Mouse (Mus musculus): ENCODE data around the gene Gsdme. TPM values are rescaled to one million over a fixed set of nuclear protein-coding genes. Genes with fewer than 3 reads are reported as not detected.
A peak's percentile ranks its signal among the peaks of the same experiment; 100 is the strongest.

Gene Gsdme
- polyA plus RNA-seq (2015; fragmentation: Nextera tagmentation; extraction: Ambion mirVana) = 27.6 and 32.2 TPM in 2 replicates

- no peaks in the 10 kb centered on the region for H3K36me3 ChIP-seq (ENCODE audit: control insufficient read depth, insufficient read depth, low read length)
- H3K9ac ChIP-seq (ENCODE audit: low read length) = no peak within 1 kb of the TSS
- no peaks in the 10 kb centered on the region for H3K27me3 ChIP-seq (ENCODE audit: control insufficient read depth, insufficient read depth, low read length)
- H3K4me2 ChIP-seq (ENCODE audit: low read depth, low read length) = no peak within 1 kb of the TSS
- ATAC-seq (ENCODE audit: insufficient read depth, low FRiP score) = no peak
- no peaks in the 10 kb centered on the region for H3K9me3 ChIP-seq (replicated peaks; ENCODE audit: control insufficient read depth, low read length)
- H3K4me3 ChIP-seq (replicated peaks; ENCODE audit: low read length) = no peak within 1 kb of the TSS
- H3K27ac ChIP-seq (ENCODE audit: low read length) = no peak within 1 kb of the TSS
- H3K4me1 ChIP-seq (ENCODE audit: control insufficient read depth, insufficient read depth, low read length) = 0 out of 2 replicates have a peak, but pooled peaks cover 3% of the 10 kb centered on the region
- WGBS = 68% methylated on average over 6 of the region's 6 CpGs
Observed at GRCm38 (mm10) chr6:50263670-50264069, at the start of gene Gsdme. Gsdme (minus strand) TSS chr6:50263862.

GRCm38 (mm10) chr6:50312647-50313046 lies 49.0 kb upstream of the Gsdme start:
- Histone ChIP-seq H3K9ac (ENCODE audit: low read length) (no peak overlapping the region), H3K27ac (ENCODE audit: low read length) (no peak overlapping the region), H3K9me3 (replicated peaks; ENCODE audit: control insufficient read depth, low read length) (no peaks in the 10 kb centered on the region), H3K36me3 (ENCODE audit: control insufficient read depth, insufficient read depth, low read length) (no peaks in the 10 kb centered on the region), H3K27me3 (ENCODE audit: control insufficient read depth, insufficient read depth, low read length) (no peaks in the 10 kb centered on the region), H3K4me1 (ENCODE audit: control insufficient read depth, insufficient read depth, low read length) (no peaks in the 10 kb centered on the region), H3K4me2 (ENCODE audit: low read depth, low read length) (no peak overlapping the region), H3K4me3 (replicated peaks; ENCODE audit: low read length) (no peak overlapping the region)
- ATAC-seq (ENCODE audit: insufficient read depth, low FRiP score) = peak; percentile 88
- WGBS = 41% methylated on average over 4 of the region's 4 CpGs

GRCm38 (mm10) chr6:50309019-50309418 lies 45.4 kb upstream of the Gsdme start:
- H3K4me2 ChIP-seq (ENCODE audit: low read depth, low read length) = no peak overlapping the region
- H3K27ac ChIP-seq (ENCODE audit: low read length) = no peak overlapping the region
- peak; percentile 30; the same call in 1 of the 2 replicates for ATAC-seq (ENCODE audit: insufficient read depth, low FRiP score)
- no peak overlapping the region for H3K4me3 ChIP-seq (replicated peaks; ENCODE audit: low read length)
- WGBS = 26% methylated on average over 6 of the region's 6 CpGs
- no peaks in the 10 kb centered on the region for H3K36me3 ChIP-seq (ENCODE audit: control insufficient read depth, insufficient read depth, low read length)
- no peak overlapping the region for H3K9ac ChIP-seq (ENCODE audit: low read length)
- no peaks in the 10 kb centered on the region for H3K27me3 ChIP-seq (ENCODE audit: control insufficient read depth, insufficient read depth, low read length)
- H3K4me1 ChIP-seq (ENCODE audit: control insufficient read depth, insufficient read depth, low read length) = no peaks in the 10 kb centered on the region
- H3K9me3 ChIP-seq (replicated peaks; ENCODE audit: control insufficient read depth, low read length) = no peaks in the 10 kb centered on the region

- H3K4me1 ChIP-seq (ENCODE audit: control insufficient read depth, insufficient read depth, low read length) = no peaks in the 10 kb centered on the region
- ATAC-seq (ENCODE audit: insufficient read depth, low FRiP score) = no peak
- no peak overlapping the region for H3K4me2 ChIP-seq (ENCODE audit: low read depth, low read length)
- no peak overlapping the region for H3K4me3 ChIP-seq (replicated peaks; ENCODE audit: low read length)
- H3K9ac ChIP-seq (ENCODE audit: low read length) = no peak overlapping the region
- no peaks in the 10 kb centered on the region for H3K9me3 ChIP-seq (replicated peaks; ENCODE audit: control insufficient read depth, low read length)
- no peaks in the 10 kb centered on the region for H3K36me3 ChIP-seq (ENCODE audit: control insufficient read depth, insufficient read depth, low read length)
- no peak overlapping the region for H3K27ac ChIP-seq (ENCODE audit: low read length)
- 75% methylated on average over 4 of the region's 4 CpGs for WGBS
- no peaks in the 10 kb centered on the region for H3K27me3 ChIP-seq (ENCODE audit: control insufficient read depth, insufficient read depth, low read length)
Observed at GRCm38 (mm10) chr6:50306625-50307024, 43.0 kb upstream of the Gsdme start.

- no peaks in the 10 kb centered on the region for H3K4me1 ChIP-seq (ENCODE audit: control insufficient read depth, insufficient read depth, low read length)
- no peak overlapping the region for H3K27ac ChIP-seq (ENCODE audit: low read length)
- ATAC-seq (ENCODE audit: insufficient read depth, low FRiP score) = no peak; the same call in 1 of the 2 replicates
- H3K9ac ChIP-seq (ENCODE audit: low read length) = no peak overlapping the region
- no peak overlapping the region for H3K4me3 ChIP-seq (replicated peaks; ENCODE audit: low read length)
- no peak overlapping the region for H3K4me2 ChIP-seq (ENCODE audit: low read depth, low read length)
- no peaks in the 10 kb centered on the region for H3K9me3 ChIP-seq (replicated peaks; ENCODE audit: control insufficient read depth, low read length)
- no peaks in the 10 kb centered on the region for H3K27me3 ChIP-seq (ENCODE audit: control insufficient read depth, insufficient read depth, low read length)
- 60% methylated on average over 4 of the region's 4 CpGs for WGBS
- no peaks in the 10 kb centered on the region for H3K36me3 ChIP-seq (ENCODE audit: control insufficient read depth, insufficient read depth, low read length)
Observed at GRCm38 (mm10) chr6:50304949-50305491, 41.4 kb upstream of the Gsdme start.

GRCm38 (mm10) chr6:50301121-50301520 lies 37.5 kb upstream of the Gsdme start:
- whole genome bisulfite sequencing = 85% methylated on average over 7 of the region's 7 CpGs
- H3K4me2 ChIP-seq (ENCODE audit: low read depth, low read length) = no peak overlapping the region
- H3K9me3 ChIP-seq (replicated peaks; ENCODE audit: control insufficient read depth, low read length) = no peaks in the 10 kb centered on the region
- no peak overlapping the region for H3K4me3 ChIP-seq (replicated peaks; ENCODE audit: low read length)
- H3K9ac ChIP-seq (ENCODE audit: low read length) = no peak overlapping the region
- no peaks in the 10 kb centered on the region for H3K36me3 ChIP-seq (ENCODE audit: control insufficient read depth, insufficient read depth, low read length)
- H3K27ac ChIP-seq (ENCODE audit: low read length) = no peak overlapping the region
- no peak for ATAC-seq (ENCODE audit: insufficient read depth, low FRiP score)
- H3K27me3 ChIP-seq (ENCODE audit: control insufficient read depth, insufficient read depth, low read length) = no peaks in the 10 kb centered on the region
- no peaks in the 10 kb centered on the region for H3K4me1 ChIP-seq (ENCODE audit: control insufficient read depth, insufficient read depth, low read length)

GRCm38 (mm10) chr6:50300622-50301021 lies 37.0 kb upstream of the Gsdme start:
- Histone ChIP-seq H3K4me1 (ENCODE audit: control insufficient read depth, insufficient read depth, low read length) (no peaks in the 10 kb centered on the region), H3K9me3 (replicated peaks; ENCODE audit: control insufficient read depth, low read length) (no peaks in the 10 kb centered on the region), H3K4me3 (replicated peaks; ENCODE audit: low read length) (no peak overlapping the region), H3K36me3 (ENCODE audit: control insufficient read depth, insufficient read depth, low read length) (no peaks in the 10 kb centered on the region), H3K4me2 (ENCODE audit: low read depth, low read length) (no peak overlapping the region), H3K27ac (ENCODE audit: low read length) (no peak overlapping the region), H3K27me3 (ENCODE audit: control insufficient read depth, insufficient read depth, low read length) (no peaks in the 10 kb centered on the region), H3K9ac (ENCODE audit: low read length) (no peak overlapping the region)
- ATAC-seq (ENCODE audit: insufficient read depth, low FRiP score) = no peak
- WGBS = 75% methylated on average over 6 of the region's 6 CpGs

- Histone ChIP-seq H3K4me3 (replicated peaks; ENCODE audit: low read length) (no peak overlapping the region), H3K27me3 (ENCODE audit: control insufficient read depth, insufficient read depth, low read length) (no peaks in the 10 kb centered on the region), H3K4me1 (ENCODE audit: control insufficient read depth, insufficient read depth, low read length) (no peaks in the 10 kb centered on the region), H3K27ac (ENCODE audit: low read length) (no peak overlapping the region), H3K9me3 (replicated peaks; ENCODE audit: control insufficient read depth, low read length) (no peaks in the 10 kb centered on the region), H3K4me2 (ENCODE audit: low read depth, low read length) (no peak overlapping the region), H3K36me3 (ENCODE audit: control insufficient read depth, insufficient read depth, low read length) (no peaks in the 10 kb centered on the region), H3K9ac (ENCODE audit: low read length) (no peak overlapping the region)
- no peak for ATAC-seq (ENCODE audit: insufficient read depth, low FRiP score)
- WGBS = 78% methylated on average over 7 of the region's 7 CpGs
Observed at GRCm38 (mm10) chr6:50299071-50299470, 35.4 kb upstream of the Gsdme start.

- 88% methylated on average over 9 of the region's 9 CpGs for WGBS
- no peak overlapping the region for H3K4me3 ChIP-seq (replicated peaks; ENCODE audit: low read length)
- no peaks in the 10 kb centered on the region for H3K27me3 ChIP-seq (ENCODE audit: control insufficient read depth, insufficient read depth, low read length)
- no peak overlapping the region for H3K9ac ChIP-seq (ENCODE audit: low read length)
- no peaks in the 10 kb centered on the region for H3K36me3 ChIP-seq (ENCODE audit: control insufficient read depth, insufficient read depth, low read length)
- H3K4me2 ChIP-seq (ENCODE audit: low read depth, low read length) = no peak overlapping the region
- no peaks in the 10 kb centered on the region for H3K4me1 ChIP-seq (ENCODE audit: control insufficient read depth, insufficient read depth, low read length)
- ATAC-seq (ENCODE audit: insufficient read depth, low FRiP score) = no peak
- no peaks in the 10 kb centered on the region for H3K9me3 ChIP-seq (replicated peaks; ENCODE audit: control insufficient read depth, low read length)
- H3K27ac ChIP-seq (ENCODE audit: low read length) = no peak overlapping the region
Observed at GRCm38 (mm10) chr6:50297671-50298070, 34.0 kb upstream of the Gsdme start.
